Mouse (Mus musculus) liver, embryonic 15.5 days (tissue): ENCODE measurements around the gene Mex3b. TPM values are rescaled to one million over a fixed set of nuclear protein-coding genes. Genes with fewer than 3 reads are reported as not detected.
A peak's percentile ranks its signal among the peaks of the same experiment; 100 is the strongest.

Experiments
- ATAC-seq: fragments of 200-750 bp; cut with Nextera tagmentation; 2 replicates; pipeline ENCODE4 v1.8.0; 2017; ENCODE audit warnings: moderate number of reproducible peaks, mild to moderate bottlenecking, moderate library complexity; ENCODE audit not compliant: insufficient read depth
- H3K27ac ChIP-seq: fragments of 300-500 bp; sonication (generic); replicated peaks from 2 replicates; pipeline ENCODE4 v1.5.1; 2015; ENCODE audit warnings: mild to moderate bottlenecking, inconsistent platforms
- H3K27me3 ChIP-seq: fragments of 300-500 bp; sonication (generic); 2 replicates; pipeline ENCODE4 v1.6.1; 2015; ENCODE audit warnings: mild to moderate bottlenecking, inconsistent platforms
- H3K36me3 ChIP-seq: fragments of 300-500 bp; sonication (generic); replicated peaks from 2 replicates; pipeline ENCODE4 v1.6.1; 2015; ENCODE audit warnings: moderate library complexity, mild to moderate bottlenecking, inconsistent platforms
- H3K4me1 ChIP-seq: fragments of 300-500 bp; sonication (generic); replicated peaks from 2 replicates; pipeline ENCODE4 v1.6.1; 2015; ENCODE audit warnings: inconsistent platforms
- H3K4me2 ChIP-seq: fragments of 300-500 bp; sonication (generic); 2 replicates; pipeline ENCODE4 v1.6.1; 2015; ENCODE audit warnings: moderate library complexity, mild to moderate bottlenecking, inconsistent platforms
- H3K4me3 ChIP-seq: fragments of 300-500 bp; sonication (generic); replicated peaks from 2 replicates; pipeline ENCODE4 v1.5.1; 2015; ENCODE audit warnings: mild to moderate bottlenecking, inconsistent platforms
- H3K9ac ChIP-seq: fragments of 300-500 bp; sonication (generic); 2 replicates; pipeline ENCODE4 v1.6.1; 2015; ENCODE audit warnings: moderate library complexity, mild to moderate bottlenecking, inconsistent platforms
- H3K9me3 ChIP-seq: fragments of 300-500 bp; sonication (generic); replicated peaks from 2 replicates; pipeline ENCODE4 v1.6.1; 2016; ENCODE audit warnings: inconsistent platforms
- WGBS: fragments of 180-500 bp; shearing (Covaris S2); methylation state at CpG from one replicate; pipeline ENCODE4 v1.1.7; 2015; ENCODE audit warnings: mixed read lengths; ENCODE audit not compliant: insufficient replicate concordance; 5-methylcytosine and 5-hydroxymethylcytosine counted together
- polyA plus RNA-seq: library from polyadenylated mRNA; unstranded; fragments of >200 nt; fragmentation: Nextera tagmentation; extraction: Ambion mirVana; gene quantifications from 2 replicates; pipeline ENCODE4 v1.2.1, GENCODE M21; 2015

Mex3b gene
- polyA plus RNA-seq, 1 experiment from 2014 or later: 0.52 TPM

DNA sequence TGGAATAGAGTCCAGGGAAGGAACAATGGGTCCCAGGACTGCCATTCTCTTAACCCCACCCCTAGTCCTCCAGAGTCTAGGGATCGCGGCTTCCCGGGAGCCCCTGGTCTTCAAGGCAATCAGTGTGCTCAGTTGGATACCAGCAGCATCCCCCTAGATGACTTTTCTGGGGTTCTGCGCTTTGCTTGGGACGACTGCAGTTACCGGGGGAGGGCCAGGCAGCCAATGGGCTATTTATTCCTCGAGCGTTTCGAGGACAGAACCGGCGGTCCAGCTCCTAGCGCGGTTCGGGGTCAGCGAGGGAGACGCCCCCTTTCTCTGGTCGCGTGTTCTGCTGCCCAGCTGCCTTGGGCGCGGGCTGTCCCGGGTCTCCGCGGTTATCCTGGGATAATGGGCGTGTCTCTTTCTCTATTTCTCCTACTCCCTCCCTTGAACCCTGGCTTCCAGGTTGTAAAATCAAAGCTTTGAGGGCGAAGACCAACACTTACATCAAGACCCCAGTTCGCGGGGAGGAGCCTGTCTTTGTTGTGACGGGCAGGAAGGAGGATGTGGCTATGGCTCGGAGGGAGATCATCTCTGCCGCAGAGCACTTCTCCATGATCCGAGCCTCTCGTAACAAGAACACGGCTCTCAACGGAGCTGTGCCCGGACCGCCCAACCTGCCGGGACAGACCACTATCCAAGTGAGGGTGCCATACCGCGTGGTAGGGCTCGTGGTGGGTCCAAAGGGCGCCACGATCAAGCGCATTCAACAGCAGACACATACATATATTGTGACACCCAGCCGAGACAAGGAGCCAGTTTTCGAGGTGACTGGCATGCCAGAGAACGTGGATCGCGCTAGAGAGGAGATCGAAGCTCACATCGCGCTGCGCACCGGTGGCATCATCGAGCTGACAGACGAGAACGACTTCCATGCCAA is 1.4 kb downstream of the Mex3b start:
- H3K4me3 ChIP-seq: peak overlapping the region; percentile 64
- H3K9me3 ChIP-seq: no peaks in the 10 kb centered on the region
- 1% methylated on average over 56 of the region's 56 CpGs for WGBS
- ATAC-seq: no peak
- no peak overlapping the region for H3K27ac ChIP-seq
- H3K4me2 ChIP-seq: peak overlapping the region; percentile 90
- peaks cover 68% of the 10 kb centered on the region for H3K27me3 ChIP-seq
- no peak overlapping the region for H3K9ac ChIP-seq
- H3K4me1 ChIP-seq: peaks cover 37% of the 10 kb centered on the region
- no peaks in the 10 kb centered on the region for H3K36me3 ChIP-seq

DNA sequence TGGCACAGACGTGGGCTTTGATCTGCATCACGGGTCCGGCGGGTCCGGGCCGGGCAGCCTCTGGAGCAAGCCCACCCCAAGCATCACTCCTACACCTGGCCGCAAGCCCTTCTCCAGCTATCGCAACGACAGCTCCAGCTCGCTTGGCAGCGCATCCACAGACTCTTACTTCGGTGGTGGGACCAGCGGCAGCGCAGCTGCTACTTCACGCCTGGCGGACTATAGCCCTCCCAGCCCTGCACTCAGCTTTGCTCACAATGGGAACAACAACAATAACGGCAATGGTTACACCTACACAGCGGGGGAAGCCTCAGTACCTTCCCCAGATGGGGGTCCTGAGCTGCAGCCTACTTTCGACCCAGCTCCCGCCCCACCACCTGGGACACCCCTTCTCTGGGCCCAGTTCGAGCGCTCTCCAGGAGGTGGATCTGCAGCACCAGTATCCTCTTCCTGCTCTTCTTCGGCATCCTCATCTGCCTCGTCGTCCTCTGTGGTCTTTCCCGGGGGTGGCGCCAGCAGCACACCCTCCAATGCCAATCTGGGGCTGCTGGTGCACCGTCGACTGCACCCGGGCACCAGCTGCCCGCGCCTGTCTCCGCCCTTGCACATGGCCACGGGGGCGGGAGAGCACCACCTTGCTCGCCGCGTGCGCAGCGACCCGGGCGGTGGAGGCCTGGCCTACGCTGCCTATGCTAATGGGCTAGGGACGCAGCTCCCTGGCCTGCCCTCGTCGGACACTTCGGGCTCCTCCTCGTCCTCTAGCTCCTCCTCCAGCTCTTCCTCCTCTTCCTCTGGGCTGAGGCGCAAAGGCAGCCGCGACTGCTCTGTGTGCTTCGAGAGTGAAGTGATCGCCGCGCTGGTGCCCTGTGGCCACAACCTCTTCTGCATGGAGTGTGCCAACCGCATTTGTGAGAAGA is 2.4 kb downstream of the Mex3b start:
- ATAC-seq: no peak
- peak overlapping the region; percentile 90 for H3K4me2 ChIP-seq
- H3K9me3 ChIP-seq: no peaks in the 10 kb centered on the region
- H3K27me3 ChIP-seq: peaks cover 61% of the 10 kb centered on the region
- no peaks in the 10 kb centered on the region for H3K36me3 ChIP-seq
- H3K9ac ChIP-seq: no peak overlapping the region
- no peak overlapping the region for H3K27ac ChIP-seq
- 16% methylated on average over 56 of the region's 56 CpGs for WGBS
- H3K4me3 ChIP-seq: peak overlapping the region; percentile 64
- H3K4me1 ChIP-seq: peaks cover 37% of the 10 kb centered on the region

DNA sequence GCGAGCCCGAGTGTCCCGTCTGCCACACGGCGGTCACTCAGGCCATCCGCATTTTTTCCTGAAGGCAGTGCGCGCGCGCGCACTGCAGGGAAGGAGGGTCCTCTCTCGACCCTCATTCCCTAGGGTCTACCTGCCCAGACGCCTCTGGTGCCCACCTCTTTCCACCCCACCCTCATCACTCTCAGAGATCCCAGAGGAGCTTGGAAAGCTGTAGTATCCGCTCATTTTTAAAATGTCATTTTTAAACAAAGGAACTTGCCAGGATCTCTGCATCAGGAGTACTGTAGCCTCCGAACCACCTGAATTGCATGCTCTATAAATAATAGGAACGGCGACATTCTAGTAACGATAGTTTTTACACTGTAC is 3.0 kb downstream of the Mex3b start:
- Histone ChIP-seq H3K4me1 (peaks cover 37% of the 10 kb centered on the region), H3K36me3 (no peaks in the 10 kb centered on the region), H3K27me3 (peaks cover 54% of the 10 kb centered on the region), H3K27ac (no peak overlapping the region), H3K4me2 (peak overlapping the region; percentile 90), H3K9ac (no peak overlapping the region), H3K9me3 (no peaks in the 10 kb centered on the region), H3K4me3 (peak overlapping the region; percentile 64)
- no peak for ATAC-seq
- WGBS: 58% methylated on average over 18 of the region's 18 CpGs

DNA sequence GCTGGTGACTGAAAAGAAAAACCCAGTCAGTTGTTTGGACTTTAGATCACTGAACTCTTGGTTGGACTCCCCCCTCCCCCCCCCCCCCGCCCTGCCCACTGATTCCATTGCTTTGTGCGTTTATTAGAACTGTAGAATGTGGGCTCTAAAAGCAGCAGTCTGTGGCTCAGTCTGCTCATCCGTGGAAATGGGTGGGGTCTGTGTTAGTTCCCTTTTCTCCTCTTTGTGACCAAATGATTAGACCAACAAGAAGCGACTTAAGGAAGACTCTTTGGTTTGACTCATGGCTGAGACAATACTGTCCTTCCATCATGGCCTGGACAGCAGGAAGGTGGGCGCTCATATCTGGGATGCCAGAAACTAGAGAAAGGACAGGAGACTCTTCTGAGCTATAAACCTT is 9.4 kb downstream of the Mex3b start:
- no peaks in the 10 kb centered on the region for H3K27me3 ChIP-seq
- no peak for ATAC-seq

DNA sequence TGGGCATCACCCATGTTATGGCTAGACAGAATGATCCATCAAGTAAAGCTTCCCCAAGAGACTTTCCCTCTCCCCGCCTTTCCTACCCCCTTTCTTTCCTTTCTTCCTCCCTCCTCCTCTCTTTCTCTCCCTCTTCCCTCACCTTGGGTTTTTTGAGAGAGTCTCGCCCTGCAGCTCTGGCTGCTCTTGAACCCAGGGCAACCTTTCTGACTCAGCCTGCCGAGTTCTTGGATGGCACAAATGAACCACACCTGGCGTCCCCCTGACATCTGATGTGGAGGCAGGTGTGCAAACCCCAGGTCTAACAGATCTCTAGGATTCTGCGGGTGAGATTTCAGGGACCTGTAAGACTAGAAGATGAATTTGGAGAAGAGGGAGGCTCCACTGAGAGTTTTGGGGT is 12.9 kb downstream of the Mex3b start:
- H3K27me3 ChIP-seq: no peaks in the 10 kb centered on the region
- H3K9me3 ChIP-seq: no peaks in the 10 kb centered on the region
- H3K9ac ChIP-seq: no peak overlapping the region
- H3K4me2 ChIP-seq: no peak overlapping the region
- 64% methylated on average over 5 of the region's 5 CpGs for WGBS
- no peak overlapping the region for H3K27ac ChIP-seq
- no peak overlapping the region for H3K4me3 ChIP-seq
- H3K4me1 ChIP-seq: no peaks in the 10 kb centered on the region
- no peak for ATAC-seq
- no peaks in the 10 kb centered on the region for H3K36me3 ChIP-seq

More for the DNA sequence above, 9.4 kb downstream of the Mex3b start:
- no peak overlapping the region for H3K4me2 ChIP-seq
- no peak overlapping the region for H3K27ac ChIP-seq
- H3K4me3 ChIP-seq: no peak overlapping the region
- H3K36me3 ChIP-seq: no peaks in the 10 kb centered on the region
- no peaks in the 10 kb centered on the region for H3K9me3 ChIP-seq
- H3K9ac ChIP-seq: no peak overlapping the region
- no peaks in the 10 kb centered on the region for H3K4me1 ChIP-seq
- WGBS: 23% methylated on average over 5 of the region's 5 CpGs

DNA sequence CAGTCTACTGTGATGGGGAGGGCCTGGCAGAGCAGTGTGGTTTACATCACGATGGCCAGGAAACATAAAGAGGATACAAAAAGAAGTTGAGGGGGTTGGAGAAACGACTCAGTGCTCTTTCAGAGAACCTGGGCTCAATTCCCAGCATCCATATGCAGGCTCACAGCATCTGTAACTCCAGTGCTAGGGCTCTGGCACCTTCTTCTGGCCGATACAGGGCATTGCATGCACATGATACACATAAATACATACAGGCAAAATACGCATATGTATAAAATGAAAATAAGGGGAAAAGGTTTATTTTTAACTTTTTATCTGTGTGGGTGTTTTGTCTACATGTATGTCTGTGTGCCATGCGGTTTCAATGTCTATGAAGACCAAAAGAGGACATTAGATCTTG is 13.6 kb downstream of the Mex3b start:
- H3K9ac ChIP-seq: no peak overlapping the region
- no peaks in the 10 kb centered on the region for H3K27me3 ChIP-seq
- H3K4me1 ChIP-seq: no peaks in the 10 kb centered on the region
- ATAC-seq: no peak
- no peaks in the 10 kb centered on the region for H3K36me3 ChIP-seq
- no peaks in the 10 kb centered on the region for H3K9me3 ChIP-seq
- 61% methylated on average over 5 of the region's 5 CpGs for WGBS
- no peak overlapping the region for H3K27ac ChIP-seq
- no peak overlapping the region for H3K4me3 ChIP-seq
- no peak overlapping the region for H3K4me2 ChIP-seq

DNA sequence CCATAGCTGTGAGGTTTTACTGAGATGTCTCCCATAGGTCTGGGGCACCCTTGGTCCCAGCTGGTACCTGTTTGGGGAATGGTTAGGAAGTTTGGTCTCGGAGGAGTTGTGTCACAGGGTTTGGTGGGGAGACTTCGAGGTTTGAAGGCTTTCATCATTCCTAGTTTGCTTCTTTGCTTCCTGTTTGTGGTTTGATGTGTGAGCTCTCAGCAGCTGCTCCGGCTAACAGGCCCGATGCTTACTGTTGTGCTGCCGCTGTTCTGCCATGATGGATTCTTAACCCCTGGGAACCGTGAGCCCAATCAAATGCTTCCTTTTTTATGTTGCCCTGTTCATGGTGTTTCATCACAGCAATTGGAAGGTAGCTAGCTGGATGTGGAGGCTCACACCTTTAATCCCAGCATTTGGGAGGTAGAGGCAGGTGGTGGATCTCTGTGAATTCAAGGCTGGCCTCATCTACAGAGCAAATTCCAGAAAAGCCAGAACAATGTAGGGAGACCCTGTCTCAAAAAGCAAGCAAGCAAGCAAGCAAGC is 23.3 kb downstream of the Mex3b start:
- Histone ChIP-seq H3K27me3 (no peaks in the 10 kb centered on the region), H3K9me3 (no peaks in the 10 kb centered on the region), H3K27ac (no peak overlapping the region), H3K4me2 (no peak overlapping the region), H3K4me3 (no peak overlapping the region), H3K36me3 (no peaks in the 10 kb centered on the region), H3K4me1 (no peaks in the 10 kb centered on the region), H3K9ac (no peak overlapping the region)
- 20% methylated on average over 6 of the region's 6 CpGs for WGBS
- ATAC-seq: no peak

DNA sequence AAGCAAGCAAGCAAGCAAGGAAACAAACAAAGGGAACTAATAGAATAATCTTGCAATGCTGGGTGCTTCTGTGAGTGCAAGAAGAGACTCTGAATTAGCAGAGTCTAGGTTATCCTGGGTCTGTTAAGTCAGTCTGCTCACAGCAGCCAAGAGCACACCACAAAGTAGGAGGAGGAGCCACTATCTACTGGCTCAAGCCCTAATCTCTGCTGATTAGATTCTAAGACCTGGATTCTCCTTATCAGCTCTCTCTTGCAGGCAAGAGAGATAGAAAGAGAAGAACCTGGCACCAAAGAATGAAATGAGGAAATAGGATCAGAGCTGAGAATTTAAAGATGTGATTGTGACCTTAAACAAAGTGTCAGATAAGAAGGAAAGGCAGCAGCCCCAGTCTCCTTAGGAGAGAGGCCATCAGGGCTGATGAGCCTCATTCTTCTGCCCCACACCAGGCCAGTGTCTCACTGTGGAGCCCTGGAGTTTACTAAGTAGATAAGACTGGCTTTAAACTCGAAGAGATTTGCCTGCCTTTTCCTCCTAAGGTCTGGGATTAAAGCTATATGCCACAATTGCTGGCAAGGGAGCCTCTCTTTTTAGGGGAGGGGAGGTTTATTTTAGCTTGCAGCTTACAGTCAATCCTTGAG is 23.9 kb downstream of the Mex3b start:
- no peaks in the 10 kb centered on the region for H3K9me3 ChIP-seq
- ATAC-seq: no peak
- H3K27me3 ChIP-seq: no peaks in the 10 kb centered on the region
- H3K9ac ChIP-seq: no peak overlapping the region
- no peak overlapping the region for H3K4me3 ChIP-seq
- 10% methylated on average over 1 of the region's 1 CpGs for WGBS
- no peak overlapping the region for H3K4me2 ChIP-seq
- no peaks in the 10 kb centered on the region for H3K4me1 ChIP-seq
- H3K36me3 ChIP-seq: no peaks in the 10 kb centered on the region
- H3K27ac ChIP-seq: no peak overlapping the region

DNA sequence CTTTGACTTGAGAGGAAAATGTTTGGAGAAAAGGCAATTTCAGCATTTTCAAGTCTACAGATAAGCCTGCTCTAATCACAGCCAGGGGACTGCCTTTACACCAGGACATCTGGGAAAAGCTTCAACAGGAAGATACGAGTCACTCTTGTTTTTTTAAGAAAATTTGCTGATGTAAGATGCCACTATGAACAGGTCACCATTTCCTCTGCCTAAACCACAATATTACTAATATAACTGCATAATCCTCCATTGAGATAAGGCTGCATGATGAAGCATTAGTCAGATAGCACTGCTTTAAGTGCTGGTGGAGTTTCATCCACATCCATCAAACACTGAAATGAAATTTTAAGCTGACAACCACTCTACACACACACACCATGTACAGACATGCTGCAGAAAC is 27.2 kb downstream of the Mex3b start:
- Histone ChIP-seq H3K9me3 (no peaks in the 10 kb centered on the region), H3K4me2 (no peak overlapping the region), H3K4me3 (no peak overlapping the region), H3K36me3 (no peaks in the 10 kb centered on the region), H3K27ac (no peak overlapping the region), H3K27me3 (no peaks in the 10 kb centered on the region), H3K9ac (no peak overlapping the region), H3K4me1 (no peaks in the 10 kb centered on the region)
- ATAC-seq: no peak
- 12% methylated on average over 1 of the region's 1 CpGs for WGBS

DNA sequence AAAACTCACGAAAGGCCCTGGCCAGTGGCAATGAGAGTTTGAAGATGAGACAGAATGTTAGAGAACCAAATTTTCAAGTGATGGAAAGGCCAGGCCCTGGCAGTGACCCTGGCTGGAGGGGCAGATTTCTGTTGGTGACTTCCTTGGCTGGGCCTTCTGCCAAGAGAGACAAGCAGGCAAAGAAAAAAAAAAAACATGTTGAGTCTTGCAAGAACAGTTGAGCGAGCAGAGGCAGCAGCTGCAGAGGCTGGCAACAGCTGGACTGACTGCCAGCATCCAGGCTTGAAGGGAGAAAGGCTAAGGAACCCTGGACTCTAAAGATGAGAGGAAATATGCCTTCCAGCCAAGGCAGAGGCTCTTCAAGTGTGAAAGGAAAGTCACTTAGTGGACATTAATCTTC is 28.5 kb downstream of the Mex3b start:
- Histone ChIP-seq H3K27ac (no peak overlapping the region), H3K4me3 (no peak overlapping the region), H3K36me3 (no peaks in the 10 kb centered on the region), H3K4me2 (no peak overlapping the region), H3K27me3 (no peaks in the 10 kb centered on the region), H3K9ac (no peak overlapping the region), H3K9me3 (no peaks in the 10 kb centered on the region), H3K4me1 (no peaks in the 10 kb centered on the region)
- no peak for ATAC-seq
- 51% methylated on average over 2 of the region's 2 CpGs for WGBS

DNA sequence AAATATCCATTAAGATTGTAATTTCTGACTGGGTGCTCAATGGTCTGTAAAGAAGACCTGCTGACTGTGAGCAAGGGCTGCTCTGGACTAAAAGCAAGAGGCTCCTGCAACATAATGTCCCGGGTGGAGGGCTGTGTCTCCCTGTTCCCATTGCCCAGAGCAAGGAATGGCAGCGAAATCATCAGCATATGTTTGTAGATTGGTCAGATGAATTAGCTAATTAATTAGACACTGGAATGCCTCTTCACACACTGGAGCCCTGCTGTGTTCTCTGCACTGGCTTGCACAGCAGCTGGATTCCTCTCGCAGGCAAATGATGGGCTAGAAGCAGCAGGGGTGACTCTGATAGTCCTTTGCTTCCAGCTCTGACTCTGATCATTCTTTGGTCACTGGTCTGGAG is 29.6 kb downstream of the Mex3b start:
- no peak overlapping the region for H3K4me2 ChIP-seq
- H3K36me3 ChIP-seq: no peaks in the 10 kb centered on the region
- no peak overlapping the region for H3K4me3 ChIP-seq
- H3K4me1 ChIP-seq: no peaks in the 10 kb centered on the region
- ATAC-seq: no peak
- no peaks in the 10 kb centered on the region for H3K9me3 ChIP-seq
- H3K27me3 ChIP-seq: no peaks in the 10 kb centered on the region
- H3K27ac ChIP-seq: no peak overlapping the region
- no peak overlapping the region for H3K9ac ChIP-seq
- WGBS: 51% methylated on average over 3 of the region's 3 CpGs
